Mouse (Mus musculus) liver, embryonic 13.5 days (tissue): ENCODE data around the gene Casc1. TPM values are rescaled to one million over a fixed set of nuclear protein-coding genes. Genes with fewer than 3 reads are reported as not detected.
A peak's percentile ranks its signal among the peaks of the same experiment; 100 is the strongest.

Source experiments
- ATAC-seq: fragments of 200-750 bp; cut with Nextera tagmentation; 2 replicates; pipeline ENCODE4 v1.8.0; 2017; ENCODE audit warnings: low read depth, mild to moderate bottlenecking, moderate number of reproducible peaks, moderate library complexity
- DNase-seq: peaks from one replicate; pipeline ENCODE4 v3.0.0; 2022
- H3K27ac ChIP-seq: fragments of 300-500 bp; sonication (generic); 2 replicates; pipeline ENCODE4 v1.5.1; 2015; ENCODE audit warnings: moderate library complexity, mild to moderate bottlenecking, inconsistent platforms
- H3K27me3 ChIP-seq: fragments of 300-500 bp; sonication (generic); 2 replicates; pipeline ENCODE4 v1.6.1; 2015; ENCODE audit warnings: mild to moderate bottlenecking, inconsistent platforms
- H3K36me3 ChIP-seq: fragments of 300-500 bp; sonication (generic); 2 replicates; pipeline ENCODE4 v1.6.1; 2015; ENCODE audit warnings: mild to moderate bottlenecking, inconsistent platforms
- H3K4me1 ChIP-seq: fragments of 300-500 bp; sonication (generic); replicated peaks from 2 replicates; pipeline ENCODE4 v1.6.1; 2015; ENCODE audit warnings: inconsistent platforms
- H3K4me2 ChIP-seq: fragments of 300-500 bp; sonication (generic); 2 replicates; pipeline ENCODE4 v1.6.1; 2015; ENCODE audit warnings: inconsistent platforms, mild to moderate bottlenecking, moderate library complexity
- H3K4me3 ChIP-seq: fragments of 300-500 bp; sonication (generic); replicated peaks from 2 replicates; pipeline ENCODE4 v1.5.1; 2015; ENCODE audit warnings: mild to moderate bottlenecking, inconsistent platforms
- H3K9ac ChIP-seq: fragments of 300-500 bp; sonication (generic); 2 replicates; pipeline ENCODE4 v1.6.1; 2015; ENCODE audit warnings: mild to moderate bottlenecking, inconsistent platforms
- H3K9me3 ChIP-seq: fragments of 300-500 bp; sonication (generic); replicated peaks from 2 replicates; pipeline ENCODE4 v1.6.1; 2016; ENCODE audit warnings: inconsistent platforms
- WGBS: fragments of 180-500 bp; shearing (Covaris S2); methylation state at CpG from one replicate; pipeline ENCODE4 v1.1.7; 2015; ENCODE audit not compliant: insufficient replicate concordance; 5-methylcytosine and 5-hydroxymethylcytosine counted together
- polyA plus RNA-seq: library from polyadenylated mRNA; unstranded; fragments of >200 nt; fragmentation: Nextera tagmentation; extraction: Ambion mirVana; gene quantifications from 2 replicates; pipeline ENCODE4 v1.2.1, GENCODE M21; 2015

Casc1 gene
- polyA plus RNA-seq, 1 experiment from 2014 or later = 0.10 TPM

- H3K27me3 ChIP-seq = no peaks in the 10 kb centered on the region
- no peak overlapping the region for H3K4me3 ChIP-seq
- DNase-seq (no peak), ATAC-seq (no peak)
- no peaks in the 10 kb centered on the region for H3K9me3 ChIP-seq
- no peaks in the 10 kb centered on the region for H3K36me3 ChIP-seq
- H3K4me2 ChIP-seq = no peak overlapping the region
- no peak overlapping the region for H3K27ac ChIP-seq
- 77% methylated on average over 13 of the region's 13 CpGs for WGBS
- no peaks in the 10 kb centered on the region for H3K4me1 ChIP-seq
- no peak overlapping the region for H3K9ac ChIP-seq
These were observed 8.2 kb downstream of the Casc1 start for GRCm38 (mm10) chr6:145202432-145203125.

GRCm38 (mm10) chr6:145197949-145198686 lies 12.7 kb downstream of the Casc1 start:
- Histone ChIP-seq H3K27me3 (no peaks in the 10 kb centered on the region), H3K36me3 (no peaks in the 10 kb centered on the region), H3K9me3 (no peaks in the 10 kb centered on the region), H3K4me2 (no peak overlapping the region), H3K4me1 (no peaks in the 10 kb centered on the region), H3K9ac (no peak overlapping the region), H3K27ac (no peak overlapping the region), H3K4me3 (no peak overlapping the region)
- DNase-seq (no peak), ATAC-seq (no peak)
- WGBS = 81% methylated on average over 8 of the region's 8 CpGs

- Histone ChIP-seq H3K9me3 (no peaks in the 10 kb centered on the region), H3K4me1 (no peaks in the 10 kb centered on the region), H3K9ac (no peak overlapping the region), H3K4me3 (no peak overlapping the region), H3K36me3 (no peaks in the 10 kb centered on the region), H3K27ac (no peak overlapping the region), H3K4me2 (no peak overlapping the region), H3K27me3 (no peaks in the 10 kb centered on the region)
- DNase-seq (no peak), ATAC-seq (no peak)
- 49% methylated on average over 11 of the region's 11 CpGs for WGBS
These were observed 17.4 kb downstream of the Casc1 start for GRCm38 (mm10) chr6:145193446-145193845.

GRCm38 (mm10) chr6:145193038-145193437 lies 17.8 kb downstream of the Casc1 start:
- no peak overlapping the region for H3K4me2 ChIP-seq
- no peaks in the 10 kb centered on the region for H3K27me3 ChIP-seq
- H3K36me3 ChIP-seq = no peaks in the 10 kb centered on the region
- H3K27ac ChIP-seq = no peak overlapping the region
- 72% methylated on average over 3 of the region's 3 CpGs for WGBS
- no peak overlapping the region for H3K9ac ChIP-seq
- no peak for DNase-seq
- no peaks in the 10 kb centered on the region for H3K9me3 ChIP-seq
- no peaks in the 10 kb centered on the region for H3K4me1 ChIP-seq
- H3K4me3 ChIP-seq = no peak overlapping the region
- ATAC-seq = no peak

GRCm38 (mm10) chr6:145187093-145188088 lies 23.4 kb downstream of the Casc1 start:
- Histone ChIP-seq H3K4me2 (peak overlapping the region; percentile 53), H3K27me3 (no peaks in the 10 kb centered on the region), H3K4me3 (peak overlapping the region; percentile 39), H3K36me3 (no peaks in the 10 kb centered on the region), H3K27ac (no peak overlapping the region), H3K9ac (no peak overlapping the region), H3K4me1 (no peaks in the 10 kb centered on the region), H3K9me3 (no peaks in the 10 kb centered on the region)
- DNase-seq (no peak), ATAC-seq (no peak)
- 50% methylated on average over 27 of the region's 27 CpGs for WGBS

GRCm38 (mm10) chr6:145186096-145186495 lies 24.7 kb downstream of the Casc1 start:
- Histone ChIP-seq H3K4me2 (no peak overlapping the region), H3K27ac (no peak overlapping the region), H3K9ac (no peak overlapping the region), H3K27me3 (no peaks in the 10 kb centered on the region), H3K4me3 (no peak overlapping the region), H3K9me3 (no peaks in the 10 kb centered on the region), H3K4me1 (no peaks in the 10 kb centered on the region), H3K36me3 (no peaks in the 10 kb centered on the region)
- WGBS = 58% methylated on average over 1 of the region's 1 CpGs
- DNase-seq (no peak), ATAC-seq (no peak)

- DNase-seq = no peak
- no peak overlapping the region for H3K4me3 ChIP-seq
- no peaks in the 10 kb centered on the region for H3K4me1 ChIP-seq
- no peak overlapping the region for H3K9ac ChIP-seq
- no peak for ATAC-seq
- no peaks in the 10 kb centered on the region for H3K9me3 ChIP-seq
- H3K4me2 ChIP-seq = no peak overlapping the region
- H3K27me3 ChIP-seq = no peaks in the 10 kb centered on the region
- 48% methylated on average over 8 of the region's 8 CpGs for WGBS
- no peak overlapping the region for H3K27ac ChIP-seq
- no peaks in the 10 kb centered on the region for H3K36me3 ChIP-seq
These were observed 28.8 kb downstream of the Casc1 start for GRCm38 (mm10) chr6:145182044-145182443.

- H3K4me3 ChIP-seq = no peak overlapping the region
- no peaks in the 10 kb centered on the region for H3K36me3 ChIP-seq
- H3K4me1 ChIP-seq = peaks cover 4% of the 10 kb centered on the region; the same call in 1 of the 2 replicates
- no peak overlapping the region for H3K9ac ChIP-seq
- H3K4me2 ChIP-seq = no peak overlapping the region
- no peaks in the 10 kb centered on the region for H3K27me3 ChIP-seq
- no peak for ATAC-seq
- DNase-seq = peak; percentile 14
- H3K27ac ChIP-seq = no peak overlapping the region
- H3K9me3 ChIP-seq = no peaks in the 10 kb centered on the region
- 38% methylated on average over 6 of the region's 6 CpGs for WGBS
These were observed 31.1 kb downstream of the Casc1 start for GRCm38 (mm10) chr6:145179665-145180064.

- Histone ChIP-seq H3K27me3 (no peaks in the 10 kb centered on the region), H3K4me1 (peaks cover 12% of the 10 kb centered on the region), H3K9ac (no peak overlapping the region), H3K27ac (no peak overlapping the region), H3K4me3 (no peak overlapping the region), H3K36me3 (no peaks in the 10 kb centered on the region), H3K9me3 (no peaks in the 10 kb centered on the region), H3K4me2 (no peak overlapping the region)
- ATAC-seq (no peak), DNase-seq (no peak)
- 72% methylated on average over 10 of the region's 10 CpGs for WGBS
These were observed 34.3 kb downstream of the Casc1 start for GRCm38 (mm10) chr6:145176474-145176873.

GRCm38 (mm10) chr6:145175571-145175981 lies 35.2 kb downstream of the Casc1 start:
- DNase-seq (no peak), ATAC-seq (peak; percentile 53; the same call in 1 of the 2 replicates)
- Histone ChIP-seq H3K4me2 (no peak overlapping the region), H3K9me3 (no peaks in the 10 kb centered on the region), H3K27me3 (no peaks in the 10 kb centered on the region), H3K9ac (no peak overlapping the region), H3K36me3 (no peaks in the 10 kb centered on the region), H3K4me1 (peaks cover 12% of the 10 kb centered on the region), H3K27ac (no peak overlapping the region), H3K4me3 (no peak overlapping the region)
- WGBS = 51% methylated on average over 9 of the region's 9 CpGs

- H3K27ac ChIP-seq = no peak overlapping the region
These were observed 37.0 kb downstream of the Casc1 start for GRCm38 (mm10) chr6:145173781-145174191.

More at GRCm38 (mm10) chr6:145173781-145174191, 37.0 kb downstream of the Casc1 start:
- H3K27me3 ChIP-seq = no peaks in the 10 kb centered on the region
- no peak overlapping the region for H3K4me2 ChIP-seq
- no peak overlapping the region for H3K9ac ChIP-seq
- no peaks in the 10 kb centered on the region for H3K36me3 ChIP-seq
- ATAC-seq = peak; percentile 49; the same call in 1 of the 2 replicates
- H3K4me1 ChIP-seq = peaks cover 12% of the 10 kb centered on the region
- H3K4me3 ChIP-seq = no peak overlapping the region
- 54% methylated on average over 11 of the region's 11 CpGs for WGBS
- H3K9me3 ChIP-seq = no peaks in the 10 kb centered on the region
- no peak for DNase-seq
